Mouse (Mus musculus): Measurements from ENCODE around the gene Gm21292. TPM values are rescaled to one million over a fixed set of nuclear protein-coding genes. Genes with fewer than 3 reads are reported as not detected.
"Not testable (repeated sequence)": the region's sequence is repeated elsewhere in the genome, so short reads cannot be mapped to it uniquely, and the experiment has no call there.

Gene Gm21292
- not detected in 2 replicates for polyA plus RNA-seq (2015; fragmentation: Nextera tagmentation; extraction: Ambion mirVana)

GRCm38 (mm10) chrY:9133824-9134223 is at the start of gene Gm21292:
TSS of gene Gm21292 (minus strand) at chrY:9133924.
- not testable (repeated sequence) for H3K27ac ChIP-seq (replicated peaks); H3K4me2 ChIP-seq; H3K27me3 ChIP-seq (replicated peaks); H3K9ac ChIP-seq (replicated peaks); H3K4me3 ChIP-seq (replicated peaks); H3K9me3 ChIP-seq (replicated peaks); H3K4me1 ChIP-seq; ATAC-seq (ENCODE audit: low FRiP score); H3K36me3 ChIP-seq
- WGBS = 50% methylated on average over 1 of the region's 2 CpGs

Other genes starting within 250 kb of the Gm21292 start
- gene Gm21721, start 68.3 kb upstream of the Gm21292 start, polyA plus RNA-seq (2015; fragmentation: Nextera tagmentation; extraction: Ambion mirVana) = not detected in 2 replicates
- gene Gm21812, start 213.3 kb upstream of the Gm21292 start, polyA plus RNA-seq (2015; fragmentation: Nextera tagmentation; extraction: Ambion mirVana) = not detected in 2 replicates

Data from neural tube, embryonic 15.5 days (tissue).